Mouse (Mus musculus) MEL (cell line): ENCODE results near the gene Mipol1. TPM values are rescaled to one million over a fixed set of nuclear protein-coding genes. Genes with fewer than 3 reads are reported as not detected.

Experiments
- DNase-seq: peaks from one replicate; pipeline ENCODE4 v3.0.0; 2011; ENCODE audit warnings: low read depth, low spot score
- H3K27ac ChIP-seq: 2 replicates; pipeline ENCODE4 v1.5.1; 2012; ENCODE audit warnings: low read depth, mild to moderate bottlenecking, control low read depth, low read length, moderate library complexity; ENCODE audit not compliant: control insufficient read depth
- H3K27me3 ChIP-seq, 2 experiments: fragments of 150-350 bp in 1 of 2; sonication (generic) in 1 of 2; 2 replicates each; pipeline ENCODE4 v1.6.1; 2012; ENCODE audit warnings: low read length in 2 of 2, mild to moderate bottlenecking in 2 of 2, improper control_type of control experiment in 1 of 2, moderate library complexity in 1 of 2; ENCODE audit not compliant: insufficient read depth in 2 of 2, control insufficient read depth in 1 of 2
- H3K36me3 ChIP-seq, 2 experiments: 2 replicates each; pipeline ENCODE4 v1.6.1; 2012 to 2014; ENCODE audit warnings: low read length in 2 of 2, improper control_type of control experiment in 1 of 2, inconsistent platforms in 1 of 2, mild to moderate bottlenecking in 1 of 2; ENCODE audit not compliant: insufficient read depth in 2 of 2, control insufficient read depth in 1 of 2
- H3K4me1 ChIP-seq, 2 experiments: fragments of 150-350 bp in 1 of 2; sonication (generic) in 1 of 2; 2 replicates each; pipeline ENCODE4 v1.6.1; 2012; ENCODE audit warnings: low read length in 2 of 2, improper control_type of control experiment in 1 of 2, mild to moderate bottlenecking in 1 of 2; ENCODE audit not compliant: insufficient read depth in 2 of 2, control insufficient read depth in 1 of 2
- H3K4me3 ChIP-seq, 2 experiments: fragments of 150-350 bp in 1 of 2; sonication (generic) in 1 of 2; 2 replicates each; pipeline ENCODE4 v1.5.1; 2012; ENCODE audit warnings: low read depth in 2 of 2, low read length in 2 of 2, mild to moderate bottlenecking in 2 of 2, moderate library complexity in 2 of 2, control low read depth in 1 of 2, improper control_type of control experiment in 1 of 2; ENCODE audit not compliant: control insufficient read depth in 1 of 2, insufficient read depth in 1 of 2
- H3K79me2 ChIP-seq: 2 replicates; pipeline ENCODE4 v1.6.1; 2012; ENCODE audit warnings: mild to moderate bottlenecking, low read length, moderate library complexity; ENCODE audit not compliant: control insufficient read depth, poor library complexity, insufficient read depth
- H3K9ac ChIP-seq: 2 replicates; pipeline ENCODE4 v1.6.1; 2012; ENCODE audit warnings: low read depth, mild to moderate bottlenecking, control low read depth, low read length, moderate library complexity; ENCODE audit not compliant: control insufficient read depth, poor library complexity, severe bottlenecking
- H3K9me3 ChIP-seq: fragments of 150-350 bp; sonication (generic); replicated peaks from 2 replicates; pipeline ENCODE4 v1.6.1; 2012; ENCODE audit warnings: mild to moderate bottlenecking, low read length, improper control_type of control experiment, moderate library complexity; ENCODE audit not compliant: insufficient read depth
- CHD1 ChIP-seq: IDR thresholded peaks from 2 replicates; pipeline ENCODE4 v1.6.1; 2012; ENCODE audit warnings: low read depth, mild to moderate bottlenecking, inconsistent platforms, low read length, improper control_type of control experiment
- CHD2 ChIP-seq: IDR thresholded peaks from 2 replicates; pipeline ENCODE4 v1.6.1; 2011; ENCODE audit warnings: low read length, improper control_type of control experiment
- CTCF ChIP-seq, 3 experiments: IDR thresholded peaks in 2 of 3; conservative IDR thresholded peaks in 1 of 3; 2 replicates each; pipeline ENCODE4 v1.5.1; 2011 to 2012; ENCODE audit warnings: low read length in 3 of 3, low read depth in 2 of 3, mild to moderate bottlenecking in 2 of 3, improper control_type of control experiment in 1 of 3, inconsistent platforms in 1 of 3, mixed read lengths in 1 of 3, moderate library complexity in 1 of 3; ENCODE audit not compliant: control insufficient read depth in 1 of 3, insufficient read depth in 1 of 3, poor library complexity in 1 of 3, severe bottlenecking in 1 of 3
- ELF1 ChIP-seq: IDR thresholded peaks from 2 replicates; pipeline ENCODE4 v1.6.1; 2014; ENCODE audit warnings: low read depth, mild to moderate bottlenecking, inconsistent platforms, low read length, improper control_type of control experiment, moderate library complexity
- EP300 ChIP-seq, 2 experiments: IDR thresholded peaks; 2 replicates each; pipeline ENCODE4 v1.6.1; 2011; ENCODE audit warnings: improper control_type of control experiment in 2 of 2, low read length in 2 of 2, low read depth in 1 of 2, mild to moderate bottlenecking in 1 of 2
- GABPA ChIP-seq: IDR thresholded peaks from 2 replicates; pipeline ENCODE4 v1.6.1; 2012; ENCODE audit warnings: low read depth, mild to moderate bottlenecking, inconsistent platforms, low read length, improper control_type of control experiment, moderate library complexity
- KAT2A ChIP-seq: conservative IDR thresholded peaks from 2 replicates; pipeline ENCODE4 v1.6.1; 2012; ENCODE audit warnings: low read depth, low read length, improper control_type of control experiment, inconsistent platforms
- POLR2A ChIP-seq, 2 experiments: IDR thresholded peaks; 2 replicates each; pipeline ENCODE4 v1.6.1; 2011 to 2012; ENCODE audit warnings: low read length in 2 of 2, mild to moderate bottlenecking in 2 of 2, control low read depth in 1 of 2, improper control_type of control experiment in 1 of 2, low read depth in 1 of 2, moderate library complexity in 1 of 2; ENCODE audit not compliant: control insufficient read depth in 1 of 2, insufficient read depth in 1 of 2, poor library complexity in 1 of 2
- RAD21 ChIP-seq: IDR thresholded peaks from 2 replicates; pipeline ENCODE4 v1.6.1; 2011; ENCODE audit warnings: mild to moderate bottlenecking, low read depth, low read length, improper control_type of control experiment
- RCOR1 ChIP-seq: IDR thresholded peaks from 2 replicates; pipeline ENCODE4 v1.6.1; 2012; ENCODE audit warnings: low read depth, mild to moderate bottlenecking, inconsistent platforms, low read length, improper control_type of control experiment
- SMC3 ChIP-seq: IDR thresholded peaks from 2 replicates; pipeline ENCODE4 v1.6.1; 2011; ENCODE audit warnings: low read depth, low read length, improper control_type of control experiment
- USF2 ChIP-seq, 2 experiments: IDR thresholded peaks; 2 replicates each; pipeline ENCODE4 v1.6.1; 2011 to 2012; ENCODE audit warnings: improper control_type of control experiment in 2 of 2, low read length in 2 of 2, borderline replicate concordance in 1 of 2, inconsistent platforms in 1 of 2, low read depth in 1 of 2, mild to moderate bottlenecking in 1 of 2; ENCODE audit not compliant: insufficient read depth in 1 of 2
- ZKSCAN1 ChIP-seq: IDR thresholded peaks from 2 replicates; pipeline ENCODE4 v1.6.1; 2012; ENCODE audit warnings: low read depth, mild to moderate bottlenecking, inconsistent platforms, low read length, improper control_type of control experiment, moderate library complexity
- ZMIZ1 ChIP-seq: IDR thresholded peaks from 2 replicates; pipeline ENCODE4 v1.6.1; 2012; ENCODE audit warnings: low read depth, mild to moderate bottlenecking, inconsistent platforms, low read length, improper control_type of control experiment, moderate library complexity
- polyA plus RNA-seq, 2 experiments: library from polyadenylated mRNA; stranded (reverse) in 1 of 2; unstranded in 1 of 2; fragments of >175 nt in 1 of 2; fragments of >200 nt in 1 of 2; gene quantifications; 2 replicates each; pipeline versions ENCODE4 v1.2.1 to v1.2.4; 2012; ENCODE audit warnings: low replicate concordance in 2 of 2, low read depth in 1 of 2; ENCODE audit not compliant: insufficient read length in 2 of 2, insufficient read depth in 1 of 2, missing spikeins in 1 of 2
- total RNA-seq: library from RNA; depleted of rRNA; stranded (reverse); fragments of 300-350 nt; gene quantifications from 2 replicates; pipeline ENCODE4 v1.2.3, GENCODE M21; 2012

Gene Mipol1
- total and polyA plus RNA-seq, 3 experiments: 4.0 to 8.3 TPM; not detected in 1

DNA sequence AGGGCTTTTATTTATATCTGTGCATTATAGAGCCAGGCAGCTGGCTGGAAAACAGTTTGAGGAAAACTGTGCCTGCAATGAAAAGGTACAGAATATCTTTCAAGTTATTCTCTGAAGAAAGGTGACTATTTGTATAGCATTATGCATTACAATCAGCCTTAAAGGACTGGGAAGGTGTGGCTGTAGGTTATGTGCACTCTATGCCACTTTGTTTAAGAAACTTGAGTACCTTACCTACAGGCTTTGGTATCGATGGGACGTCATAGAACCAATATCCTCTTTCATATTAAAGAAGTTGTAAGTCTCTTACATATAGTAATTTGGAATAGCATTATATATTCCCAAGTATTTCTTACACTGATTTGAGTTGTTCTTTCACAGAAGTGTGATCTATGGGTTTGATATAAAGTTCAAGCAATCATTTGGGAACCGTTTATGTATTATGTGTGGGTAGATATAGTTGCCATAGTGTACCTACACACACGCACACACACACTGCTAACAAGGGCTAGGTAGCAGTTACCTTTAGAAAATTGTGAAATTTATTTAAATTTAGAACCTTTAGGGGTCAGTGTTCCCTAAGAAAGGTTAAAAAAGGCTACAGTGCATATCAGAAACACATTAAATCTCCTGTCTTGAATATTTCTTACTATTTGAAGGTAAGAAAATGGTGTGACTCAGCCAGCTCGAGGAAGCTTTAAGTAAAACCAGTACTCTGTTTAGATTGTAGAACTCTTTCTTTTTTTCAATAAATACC is 55.3 kb downstream of the Mipol1 start:
- Histone ChIP-seq H3K4me3 (no peak overlapping the region), H3K36me3 (peaks cover 0 to 2% of the 10 kb centered on the region in 2 experiments; a peak in 1 of 4 replicates), H3K27ac (no peak overlapping the region), H3K9ac (no peak overlapping the region), H3K4me1 (peaks cover 0 to 5% of the 10 kb centered on the region in 2 experiments; a peak in 1 of 4 replicates), H3K79me2 (no peaks in the 10 kb centered on the region), H3K27me3 (no peaks in the 10 kb centered on the region), H3K9me3 (no peaks in the 10 kb centered on the region)
- DNase-seq: no peak
- TF ChIP-seq RAD21: peak; percentile 53
- TF ChIP-seq GABPA: no peak
- no peak for TF ChIP-seq POLR2A (IDR thresholded peaks at IDR 0.05; ENCODE audit: control insufficient read depth in 1 of 2, insufficient read depth in 1 of 2, low read depth in 1 of 2, low read length in 2 of 2, poor library complexity in 1 of 2)
- peak; percentile 23; the same call in 1 of the 2 replicates for TF ChIP-seq SMC3
- no peak for TF ChIP-seq ZMIZ1
- TF ChIP-seq CTCF (IDR thresholded peaks at IDR 0.05 in 2 of 3, conservative IDR thresholded peaks at IDR 0.05 in 1 of 3; ENCODE audit: control insufficient read depth in 1 of 3, insufficient read depth in 1 of 3, low read depth in 2 of 3, low read length in 3 of 3, poor library complexity in 1 of 3, severe bottlenecking in 1 of 3): peak in 1 of 3 experiments; percentile 31; a peak in 2 of 6 replicates

DNA sequence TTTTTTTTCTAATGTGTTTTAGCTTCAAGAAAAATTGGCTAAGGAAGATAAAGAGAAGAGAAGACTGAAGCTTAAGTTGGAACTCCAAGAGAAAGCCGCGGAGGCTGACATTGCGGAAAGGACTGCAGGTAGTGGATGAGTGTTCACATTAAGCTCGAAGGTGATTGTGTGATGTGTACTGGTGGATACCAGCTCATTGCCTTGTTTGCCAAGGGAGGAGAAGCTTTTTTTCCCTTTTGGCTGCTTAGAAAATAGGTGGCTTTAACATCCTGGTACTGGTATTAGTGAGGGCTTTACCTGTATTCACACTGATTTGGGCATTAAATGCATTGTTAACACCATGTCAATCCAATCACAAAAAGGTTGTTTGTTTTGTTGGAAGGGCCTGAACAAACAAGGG is 77.1 kb downstream of the Mipol1 start:
- DNase-seq: no peak
- no peak overlapping the region for H3K27ac ChIP-seq
- H3K9me3 ChIP-seq: no peaks in the 10 kb centered on the region
- H3K36me3 ChIP-seq: peaks cover 0 to 3% of the 10 kb centered on the region in 2 experiments; a peak in 2 of 4 replicates
- H3K4me1 ChIP-seq: no peaks in the 10 kb centered on the region; a peak in 1 of 4 replicates
- no peaks in the 10 kb centered on the region for H3K79me2 ChIP-seq
- H3K27me3 ChIP-seq: no peaks in the 10 kb centered on the region
- TF ChIP-seq CHD2: no peak
- no peak for TF ChIP-seq ZKSCAN1
- TF ChIP-seq ZMIZ1: no peak
- no peak for TF ChIP-seq SMC3
- no peak for TF ChIP-seq ELF1
- no peak for TF ChIP-seq RCOR1
- no peak for TF ChIP-seq EP300 (IDR thresholded peaks at IDR 0.05; ENCODE audit: low read depth in 1 of 2, low read length in 2 of 2)
- TF ChIP-seq CHD1: no peak
- no peak for TF ChIP-seq GABPA
- no peak for TF ChIP-seq KAT2A
- TF ChIP-seq USF2 (IDR thresholded peaks at IDR 0.05; ENCODE audit: borderline replicate concordance in 1 of 2, insufficient read depth in 1 of 2, low read depth in 1 of 2, low read length in 2 of 2): no peak
- no peak overlapping the region for H3K9ac ChIP-seq
- no peak overlapping the region for H3K4me3 ChIP-seq
